Mouse (Mus musculus) cerebellum, adult (tissue): ENCODE results near the gene Il27ra.

ENCODE experiments used
- ATAC-seq: cut with Nextera tagmentation; 2 replicates; pipeline ENCODE4 v1.9.2; 2017; ENCODE audit warnings: mild to moderate bottlenecking, moderate library complexity, mixed read lengths; ENCODE audit not compliant: insufficient number of reproducible peaks, low FRiP score, low TSS enrichment

Il27ra gene

DNA sequence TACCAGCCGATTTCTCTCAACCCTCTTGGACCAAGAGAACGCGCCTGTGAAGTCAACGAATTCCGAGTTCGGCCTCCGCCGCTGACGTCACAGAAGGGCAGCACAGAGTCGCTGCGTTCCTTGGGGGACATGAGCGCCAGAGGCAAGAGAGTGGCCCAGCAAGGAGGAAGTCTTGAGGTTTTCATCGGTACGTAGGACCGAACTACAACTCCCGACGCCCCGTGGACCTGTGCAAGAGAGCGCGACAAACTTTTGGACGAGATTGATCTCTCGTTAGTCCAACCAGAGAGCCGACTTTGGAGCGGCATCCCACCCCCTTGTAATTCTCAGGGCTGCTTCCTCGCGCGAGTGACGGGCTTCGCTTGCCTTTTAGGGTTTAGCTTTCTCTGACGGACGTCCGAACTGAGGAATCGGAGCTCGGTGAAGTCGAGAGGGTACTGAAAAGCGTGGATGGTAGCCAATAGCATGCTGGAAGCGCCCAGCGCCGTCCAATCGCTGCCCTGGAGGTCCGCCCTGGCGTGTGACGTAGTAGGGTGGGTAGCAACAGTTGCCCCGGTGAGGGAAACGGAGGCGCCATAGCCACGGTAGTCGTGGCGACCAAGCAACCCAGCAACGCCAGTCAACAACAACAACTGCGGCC, 24.0 kb upstream of the Il27ra start, which contains the start of gene Rfx1:
TSS of gene Rfx1 (plus strand) at position 544 of the 640 bp plus-strand sequence.
- peak; percentile 98 for ATAC-seq

DNA sequence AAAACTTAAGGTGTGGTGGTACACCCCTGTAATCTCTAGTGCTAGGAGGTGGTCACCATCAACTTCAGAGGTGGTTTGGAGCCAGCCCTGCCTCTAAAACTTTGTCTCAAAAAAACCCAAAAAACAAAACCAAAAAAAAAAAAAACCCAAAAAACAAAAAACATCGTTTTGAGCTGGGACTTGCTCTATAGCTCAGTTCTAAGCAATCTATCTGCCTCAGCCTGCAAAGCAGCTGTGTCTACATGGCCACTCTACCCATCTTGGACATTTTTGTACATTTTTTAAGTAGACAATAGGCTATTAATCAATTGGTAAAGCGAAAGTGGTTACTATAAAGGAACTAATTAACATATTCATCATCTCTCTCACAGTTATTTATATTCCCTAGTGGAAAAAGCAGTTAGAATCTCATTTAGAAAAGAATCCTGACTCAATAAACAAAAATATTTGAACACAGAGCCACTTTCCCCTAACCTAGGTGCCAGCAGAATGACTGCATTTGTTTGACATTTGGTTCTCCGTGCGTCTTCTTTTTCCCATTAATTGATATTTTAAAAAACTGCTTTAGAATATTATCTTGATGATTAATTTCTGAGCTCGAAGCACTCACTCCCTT, 23.2 kb upstream of the Il27ra start:
- ATAC-seq = no peak

DNA sequence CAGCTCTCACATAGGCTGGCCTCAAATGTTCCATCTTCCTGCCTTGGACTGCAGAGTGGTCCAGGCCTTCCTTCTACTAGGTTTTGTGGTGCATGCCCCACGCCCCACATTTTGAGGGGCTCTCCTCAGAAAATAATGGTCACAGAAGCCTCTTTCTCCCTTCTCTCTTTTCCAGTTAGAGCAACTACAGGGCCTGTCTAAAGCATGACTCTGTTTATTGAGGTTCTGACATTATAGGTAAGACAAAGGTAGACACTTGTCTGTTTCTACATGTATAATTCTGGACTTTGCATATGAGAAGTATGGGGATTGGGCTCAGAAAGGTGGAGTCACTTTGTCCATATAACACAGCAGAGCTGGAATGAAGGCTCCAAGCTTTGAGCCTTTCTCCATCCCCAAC, 22.6 kb upstream of the Il27ra start, which contains the start of gene Gm10643:
TSS of gene Gm10643 (minus strand) at position 101 of the 400 bp plus-strand sequence.
- ATAC-seq = no peak

- ATAC-seq = no peak
Observed at GRCm38 (mm10) chr8:84063861-84064610, 21.6 kb upstream of the Il27ra start.

GRCm38 (mm10) chr8:84060245-84060644, 17.9 kb upstream of the Il27ra start:
- ATAC-seq = no peak

DNA sequence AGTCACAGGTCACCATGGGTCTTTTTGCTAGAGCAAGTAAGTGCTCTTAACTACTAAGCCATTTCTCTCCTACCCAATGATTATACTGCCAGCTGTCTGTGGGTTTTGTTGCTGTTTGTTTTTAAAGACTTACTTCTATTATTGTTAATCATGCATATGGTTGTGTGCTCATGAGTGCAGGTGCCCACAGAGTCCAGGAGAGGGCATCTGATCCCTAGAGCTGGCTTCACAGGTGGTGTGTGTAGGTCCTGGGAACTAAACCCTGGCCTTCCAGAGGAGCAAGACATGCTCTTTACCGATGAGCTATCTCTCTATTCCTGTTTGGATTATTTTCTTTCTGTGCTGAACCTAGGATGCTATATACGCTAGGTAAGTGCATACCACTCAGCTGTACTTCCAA, 16.8 kb upstream of the Il27ra start:
- ATAC-seq = no peak

DNA sequence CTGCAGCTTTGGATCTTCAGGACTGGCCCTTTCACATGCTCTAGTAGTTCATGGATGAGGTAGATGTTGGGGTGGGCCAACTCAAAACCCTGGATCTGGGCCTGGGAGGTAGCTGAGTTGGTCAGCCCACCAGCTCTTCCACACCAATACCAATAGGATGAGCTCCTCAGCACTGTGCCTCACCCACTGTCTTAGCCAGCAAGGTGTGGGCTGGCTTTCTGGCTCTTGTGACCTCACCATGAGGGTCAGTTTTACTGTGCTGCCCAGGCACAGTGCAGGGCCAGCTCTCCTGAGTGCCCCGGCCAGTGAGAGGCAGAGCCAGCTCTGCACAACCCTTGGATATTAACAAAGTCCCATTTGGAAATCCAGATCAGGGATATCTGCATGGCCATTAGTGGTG, 15.4 kb upstream of the Il27ra start:
- ATAC-seq = no peak

DNA sequence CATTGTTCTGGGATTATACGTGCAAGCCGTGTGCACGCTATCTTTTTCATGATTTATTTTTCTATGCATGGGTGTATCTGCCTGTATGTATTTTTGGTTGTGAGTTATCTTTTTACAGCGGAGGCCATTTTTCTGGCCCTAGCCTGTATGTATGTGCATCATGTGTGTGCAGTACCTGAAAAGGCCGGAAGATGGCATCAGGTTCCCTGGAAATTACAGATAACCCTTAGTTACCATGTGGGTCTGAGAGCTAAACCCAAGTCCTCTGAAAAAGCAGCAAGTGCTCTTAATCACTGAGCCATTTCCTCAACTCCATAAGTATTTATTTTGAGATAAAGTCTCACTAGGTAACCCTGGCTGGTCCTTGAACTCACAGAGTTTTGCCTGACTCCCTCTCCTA, 10.8 kb upstream of the Il27ra start:
- no peak for ATAC-seq

DNA sequence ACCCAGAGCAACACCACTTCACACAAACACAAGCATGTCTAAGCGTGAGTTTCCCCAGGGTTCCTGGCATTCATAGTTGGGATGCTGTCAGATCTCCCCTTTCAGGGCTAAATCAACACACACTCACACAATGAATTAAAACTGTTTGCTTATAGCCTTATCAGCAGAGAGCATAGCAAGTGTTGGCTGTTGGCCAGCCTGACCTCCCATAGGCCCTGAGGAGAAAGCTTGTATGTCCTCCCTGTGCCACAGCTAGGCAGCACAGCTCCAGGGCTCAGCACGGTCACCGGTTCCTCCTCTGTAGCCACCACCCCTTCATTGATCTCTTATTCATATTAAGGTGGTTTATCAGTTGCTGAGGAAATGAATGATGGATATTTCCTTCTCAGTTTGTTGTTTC, 10.4 kb upstream of the Il27ra start:
- no peak for ATAC-seq

- ATAC-seq = no peak
Observed at GRCm38 (mm10) chr8:84048171-84048570, 5.8 kb upstream of the Il27ra start.

GRCm38 (mm10) chr8:84046505-84046904, 4.1 kb upstream of the Il27ra start:
- ATAC-seq = no peak

DNA sequence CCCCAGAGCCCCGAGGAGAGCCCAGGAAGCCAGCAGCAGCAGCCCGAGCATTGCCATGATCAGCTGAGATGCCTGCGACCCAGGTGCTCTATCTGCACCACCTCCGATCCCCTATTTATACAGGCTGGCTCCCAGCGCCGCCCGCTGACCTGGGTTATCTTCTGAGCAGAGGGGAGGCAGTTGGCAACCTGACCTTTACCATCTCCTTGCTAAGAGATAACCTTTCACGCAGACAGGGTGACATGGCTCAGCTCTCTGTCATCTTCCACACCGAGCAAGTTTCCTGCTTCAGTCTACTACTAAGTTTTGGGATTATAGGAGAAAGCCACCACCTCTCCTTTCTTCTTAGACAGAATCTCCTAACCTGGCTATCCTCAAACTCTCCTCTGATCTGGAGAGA, 2.5 kb upstream of the Il27ra start, which contains the start of gene Rln3:
TSS of gene Rln3 (minus strand) at position 101 of the 400 bp plus-strand sequence.
- ATAC-seq = no peak

- ATAC-seq = no peak
Observed at GRCm38 (mm10) chr8:84044103-84044502, 1.7 kb upstream of the Il27ra start.

DNA sequence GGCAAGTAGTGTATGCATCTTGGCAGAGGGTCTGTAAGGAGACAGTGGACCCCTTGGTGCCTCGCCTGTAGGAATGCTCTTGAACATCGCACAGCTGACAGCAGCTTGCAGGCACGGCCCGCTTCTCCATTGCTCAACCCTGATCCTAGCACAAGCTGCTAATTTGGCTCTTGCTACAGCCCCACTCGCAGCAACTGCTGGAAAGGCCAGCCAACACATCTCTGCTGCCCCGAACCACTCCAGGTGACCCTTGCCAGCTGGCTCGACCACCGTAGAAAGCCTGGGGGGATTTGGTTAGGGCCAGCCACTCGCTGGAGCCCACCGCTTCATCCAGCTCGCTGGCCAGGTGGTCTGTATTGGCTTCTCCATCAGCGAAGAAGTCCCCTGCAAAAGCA, 556 bp upstream of the Il27ra start:
- no peak for ATAC-seq

GRCm38 (mm10) chr8:84039050-84039449, 3.3 kb downstream of the Il27ra start:
- ATAC-seq = peak; percentile 26; the same call in 1 of the 2 replicates

GRCm38 (mm10) chr8:84038015-84038414, 4.4 kb downstream of the Il27ra start:
- ATAC-seq = no peak

- ATAC-seq = no peak
Observed at GRCm38 (mm10) chr8:84032777-84033176, 9.6 kb downstream of the Il27ra start.

- ATAC-seq = no peak
Observed at GRCm38 (mm10) chr8:84029272-84029671, 13.1 kb downstream of the Il27ra start.

GRCm38 (mm10) chr8:84027449-84027848, 14.9 kb downstream of the Il27ra start:
- no peak for ATAC-seq

DNA sequence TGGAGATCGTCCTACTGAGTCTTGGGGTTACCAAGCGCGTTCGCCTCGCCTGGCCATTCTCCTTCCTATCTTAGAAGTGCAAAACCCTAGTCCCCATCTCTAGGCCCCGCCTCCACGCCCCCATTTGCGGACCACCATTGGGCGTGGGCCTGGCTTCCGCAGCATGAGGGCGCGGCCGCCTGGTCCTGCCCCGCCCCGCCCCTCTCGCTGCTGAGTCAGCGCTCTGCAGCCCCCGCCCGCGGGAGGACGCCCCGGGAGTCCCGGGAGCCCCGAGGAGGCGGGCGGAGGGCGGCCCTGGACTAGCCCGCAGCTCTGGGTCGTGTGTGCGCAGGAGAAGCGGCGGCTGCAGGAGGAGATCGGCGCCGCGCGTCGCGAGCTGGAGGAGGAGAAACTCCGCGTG, 16.5 kb downstream of the Il27ra start:
- no peak for ATAC-seq

- ATAC-seq = no peak
Observed at GRCm38 (mm10) chr8:84024171-84024570, 18.2 kb downstream of the Il27ra start.
